Mouse (Mus musculus) kidney, adult 2 months (tissue): ENCODE data around the gene Fnbp1l.

Source experiments
- CTCF ChIP-seq: fragments of 200-500 bp; conservative IDR thresholded peaks from 2 replicates; pipeline ENCODE4 v1.5.1; 2011; ENCODE audit warnings: low read depth, mild to moderate bottlenecking, control low read depth, low read length, moderate library complexity, mixed read lengths; ENCODE audit not compliant: insufficient read depth, insufficient read length
- POLR2A ChIP-seq: fragments of 200-500 bp; IDR thresholded peaks from one replicate; pipeline ENCODE4 v1.6.1; 2011; ENCODE audit warnings: low read depth, low read length, control low read depth

- TF ChIP-seq CTCF: no peak
- TF ChIP-seq POLR2A: no peak
Observed at GRCm38 (mm10) chr3:122590346-122590745, 29.2 kb downstream of the Fnbp1l start.
